Mouse (Mus musculus): Measurements from ENCODE around the gene Col5a1.

Col5a1 gene

DNA sequence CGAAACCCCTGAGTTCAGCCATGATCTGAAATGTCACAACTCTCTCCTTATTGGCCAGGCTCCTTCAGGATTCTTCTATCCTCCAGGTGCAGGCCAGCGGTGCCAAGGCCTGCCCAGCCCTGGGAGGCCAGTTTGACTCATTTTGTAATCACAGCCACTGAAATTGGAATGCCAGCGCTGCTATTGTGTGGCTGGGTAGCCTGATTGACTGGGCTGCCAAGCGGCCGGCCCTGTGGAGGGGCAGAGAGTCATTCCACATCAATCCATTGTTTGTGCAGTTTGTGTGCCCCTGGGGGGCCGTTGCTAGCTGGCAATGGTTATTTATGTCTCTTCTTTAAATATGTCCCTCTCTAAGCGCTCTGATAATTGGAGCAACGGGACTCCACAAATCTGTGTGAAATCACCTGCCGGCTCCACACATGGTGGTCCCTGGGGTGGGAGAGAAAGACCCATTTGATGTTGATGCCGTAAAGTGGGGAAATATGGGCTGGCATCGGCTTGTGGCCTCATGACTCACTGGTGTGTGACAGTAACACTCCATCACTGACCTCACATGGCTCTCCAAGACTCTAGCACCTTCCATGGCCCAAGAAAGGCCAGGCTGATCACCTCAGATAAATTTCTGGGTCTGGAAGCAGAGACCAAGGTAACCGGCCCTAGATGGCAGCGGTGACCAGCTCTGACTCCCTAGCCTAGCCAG, 147.9 kb downstream of the Col5a1 start:
- DNase-seq (ENCODE audit: low read depth, low spot score), result no peak

DNA sequence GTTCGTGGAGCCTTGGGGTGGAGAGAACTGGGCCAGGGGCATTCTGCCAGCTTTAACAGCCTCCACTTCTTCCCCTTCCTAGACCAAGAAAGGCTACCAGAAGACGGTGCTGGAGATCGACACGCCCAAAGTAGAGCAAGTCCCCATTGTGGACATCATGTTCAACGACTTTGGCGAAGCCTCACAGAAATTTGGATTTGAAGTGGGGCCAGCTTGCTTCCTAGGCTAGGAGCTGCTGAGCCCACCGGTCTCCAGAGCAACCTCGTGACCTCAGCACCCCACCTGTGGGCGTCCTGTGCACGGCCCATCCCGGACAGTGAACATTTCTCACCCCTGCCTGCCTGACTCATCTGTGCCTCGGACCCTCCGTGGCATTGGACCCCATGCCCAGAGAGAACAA, 150.6 kb downstream of the Col5a1 start:
- no peak for DNase-seq (ENCODE audit: low read depth, low spot score)

DNA sequence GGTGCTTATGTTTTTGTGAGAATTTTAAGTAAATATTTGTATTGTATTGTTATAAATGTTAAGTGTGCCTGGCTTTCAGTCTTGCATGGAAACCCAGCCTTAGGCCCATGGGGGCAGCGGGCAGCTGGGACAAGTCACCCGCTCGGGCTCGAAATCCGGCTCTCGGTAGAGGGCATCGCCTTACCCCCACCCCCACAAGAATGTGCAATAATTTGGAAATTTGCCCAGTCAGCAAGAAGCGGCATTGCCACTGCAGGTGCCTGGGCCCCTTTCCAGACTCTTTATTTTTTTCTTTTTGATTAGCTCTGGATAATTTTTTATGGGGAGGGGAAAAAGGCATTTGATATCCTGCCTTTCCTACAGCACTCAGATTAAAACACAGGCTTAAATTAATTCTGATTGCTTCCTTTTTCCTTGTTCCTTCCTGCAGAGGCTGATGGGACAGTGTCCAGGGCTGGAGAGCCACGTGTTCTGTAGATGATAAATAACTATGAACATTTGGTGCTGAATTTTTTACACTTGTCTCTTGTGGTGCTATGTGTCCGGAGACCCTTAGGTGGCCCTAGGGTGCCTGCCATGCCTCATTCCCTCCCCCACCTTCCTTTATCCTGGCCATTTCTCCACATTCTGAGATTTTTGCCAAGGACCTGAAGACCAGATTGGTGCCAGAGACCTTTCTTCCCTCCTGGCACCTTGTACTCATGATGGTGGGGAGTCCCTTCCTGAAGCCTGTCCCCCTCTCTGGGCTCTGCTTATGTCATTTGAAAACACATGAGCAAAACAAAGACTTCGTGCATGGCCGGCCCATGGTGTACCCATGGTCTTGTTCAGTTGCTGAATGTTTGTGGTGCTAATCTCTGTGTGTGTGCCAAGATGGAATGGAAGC, 151.5 kb downstream of the Col5a1 start:
- no peak for DNase-seq (ENCODE audit: low read depth, low spot score)

DNA sequence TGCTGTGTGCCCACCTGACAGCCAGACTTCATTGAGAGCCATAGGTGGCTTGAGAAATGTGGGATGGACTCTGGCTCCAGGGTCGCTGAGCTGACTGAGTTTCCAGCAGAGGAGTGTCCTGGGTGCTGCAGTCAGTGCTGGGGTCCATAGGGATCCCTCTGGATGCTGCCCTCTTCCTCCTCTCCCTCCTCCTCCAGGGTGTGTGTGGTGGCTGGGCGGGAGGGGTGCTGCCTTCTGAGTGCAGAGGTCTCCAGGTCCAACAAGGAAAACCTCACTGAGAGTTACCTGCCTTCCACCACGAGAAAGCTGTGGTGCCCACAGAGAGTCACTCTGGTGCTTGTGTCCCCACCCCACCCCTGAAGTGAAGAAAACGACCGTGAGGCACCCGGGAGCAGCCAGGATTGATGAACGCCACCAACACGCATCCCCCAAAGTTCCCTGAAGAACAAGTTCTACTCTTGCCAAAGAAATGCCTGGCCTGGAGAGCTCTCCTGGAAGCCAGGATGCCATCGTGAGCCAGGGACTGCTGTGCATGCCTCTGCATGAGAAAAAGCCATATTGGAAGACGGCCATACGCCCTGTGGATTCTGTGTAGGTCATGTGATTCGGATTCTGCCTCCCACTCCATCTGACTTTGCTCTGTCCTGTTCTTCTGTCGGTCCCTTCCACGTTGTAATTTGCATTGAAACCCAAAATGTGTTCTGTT, 152.3 kb downstream of the Col5a1 start:
- no peak for DNase-seq (ENCODE audit: low read depth, low spot score)

DNA sequence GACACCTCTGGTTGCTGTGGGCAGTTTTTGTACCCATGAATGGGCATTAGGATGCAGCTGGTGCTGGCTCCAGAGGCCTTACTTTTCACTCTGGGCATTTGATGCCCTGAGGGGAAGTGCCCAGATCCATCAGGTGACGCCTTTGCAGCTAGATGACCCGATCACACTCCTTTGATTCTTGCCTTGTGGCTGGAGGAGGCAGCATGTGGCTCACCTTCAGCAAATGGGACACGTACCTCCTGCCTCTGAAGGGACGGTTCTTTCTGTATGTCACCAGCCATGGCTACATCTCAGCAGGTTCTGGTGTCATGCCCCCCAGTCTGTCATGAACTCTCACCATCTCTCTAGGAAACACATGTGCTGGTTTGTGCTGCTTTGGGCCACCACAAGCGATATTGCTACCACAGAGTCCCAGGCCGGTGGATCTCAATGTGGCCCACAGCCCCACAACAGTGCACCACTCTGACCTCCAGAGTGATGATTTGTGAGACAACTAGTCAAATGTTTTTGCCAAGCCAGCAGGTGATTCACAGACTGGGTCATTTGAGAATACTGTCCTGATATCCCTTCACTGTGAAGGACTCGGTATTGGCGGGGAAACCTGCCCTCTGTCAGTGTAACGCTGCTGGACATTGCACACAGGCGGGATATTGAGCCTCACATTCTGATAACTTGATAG, 153.6 kb downstream of the Col5a1 start:
- DNase-seq (ENCODE audit: low read depth, low spot score), result no peak

DNA sequence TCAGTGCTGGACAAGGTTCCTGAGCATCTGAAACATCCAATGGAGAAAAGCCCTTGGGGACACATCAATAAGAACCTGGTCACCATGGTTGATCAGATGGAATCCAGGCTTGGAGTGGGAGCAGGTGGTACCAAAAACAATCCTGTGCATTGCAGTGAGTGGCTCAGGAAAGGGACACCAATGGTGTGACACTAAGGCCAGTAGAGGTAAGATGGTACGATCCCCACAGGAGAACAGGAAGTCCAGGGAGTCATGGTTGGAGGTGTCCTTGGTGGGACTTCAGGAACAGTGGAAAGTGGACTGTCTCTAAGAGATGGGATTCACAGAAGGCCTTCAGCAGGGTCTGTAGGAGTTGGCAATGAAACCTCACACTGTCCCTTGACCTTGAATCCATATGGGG, 154.2 kb downstream of the Col5a1 start:
- no peak for DNase-seq (ENCODE audit: low read depth, low spot score)

DNA sequence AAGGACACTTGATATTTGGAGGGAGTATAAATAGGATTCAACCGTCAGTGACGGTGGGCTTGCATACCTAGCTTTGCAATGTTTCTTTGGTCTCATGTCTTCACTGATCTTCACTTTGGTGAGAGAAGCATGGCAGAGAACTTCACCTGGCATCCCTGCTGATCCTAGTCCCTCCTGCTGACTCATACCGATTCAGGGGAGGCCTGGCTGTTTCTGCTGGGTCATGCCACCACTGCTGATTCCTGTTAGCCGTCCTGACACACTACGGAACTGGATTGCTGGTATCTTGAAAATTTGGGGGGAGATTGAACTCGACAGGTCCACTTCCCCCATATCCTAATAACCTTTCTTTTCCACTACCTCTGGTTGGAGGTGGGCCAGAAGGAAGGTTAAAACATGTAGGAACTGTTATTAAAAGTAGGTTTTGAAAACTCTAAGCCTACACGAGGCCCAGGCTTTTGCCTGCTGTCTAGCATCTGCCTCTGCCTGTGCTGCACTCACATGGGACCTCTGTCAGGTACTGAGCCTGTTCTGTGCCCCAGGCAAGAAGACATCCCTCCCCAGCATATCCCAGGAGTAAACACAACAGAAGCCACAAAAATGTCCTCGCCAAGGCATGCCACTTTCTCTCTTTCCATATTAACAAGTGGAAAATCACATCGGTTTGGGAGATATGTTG, 158.8 kb downstream of the Col5a1 start:
- DNase-seq (ENCODE audit: low read depth, low spot score), result no peak

DNA sequence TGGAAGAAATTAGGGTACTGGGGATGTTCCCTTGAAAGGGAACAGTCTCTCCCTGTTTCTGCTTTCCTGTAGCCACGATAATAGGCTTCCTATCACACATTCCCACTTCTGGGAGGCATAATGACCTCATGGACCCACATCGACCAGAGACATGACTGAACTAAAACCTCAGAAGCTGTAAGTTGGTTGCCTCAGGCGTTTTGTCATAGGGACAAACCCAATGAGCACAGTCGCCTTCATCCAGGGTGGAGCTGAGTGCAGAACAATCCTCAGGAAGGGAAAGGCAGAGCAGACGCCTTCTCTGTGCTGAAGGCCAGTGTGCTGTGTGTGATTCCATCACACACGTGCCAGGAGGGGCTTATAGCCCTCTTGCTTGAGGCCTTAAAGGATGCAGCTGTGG, 160.1 kb downstream of the Col5a1 start:
- DNase-seq (ENCODE audit: low read depth, low spot score), result no peak

DNA sequence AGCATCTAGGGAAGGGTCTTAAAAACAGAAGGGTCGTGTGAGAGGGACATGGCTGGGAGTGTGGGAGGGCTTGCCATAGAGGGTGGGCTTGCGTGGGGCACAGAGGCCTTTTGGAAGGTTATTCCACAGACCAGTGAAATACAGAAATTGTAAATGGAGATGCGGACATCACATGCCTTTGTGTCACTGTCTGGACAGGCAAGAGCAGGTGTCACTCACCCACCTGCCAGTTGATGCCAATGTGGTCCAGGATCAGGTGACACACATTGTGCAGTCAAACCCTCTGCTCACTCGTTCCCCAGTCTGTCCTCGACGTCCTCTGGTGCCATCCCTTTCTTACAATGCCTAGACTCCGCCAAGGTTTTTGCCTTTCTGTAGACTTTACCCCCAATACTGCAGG, 160.9 kb downstream of the Col5a1 start:
- no peak for DNase-seq (ENCODE audit: low read depth, low spot score)

DNA sequence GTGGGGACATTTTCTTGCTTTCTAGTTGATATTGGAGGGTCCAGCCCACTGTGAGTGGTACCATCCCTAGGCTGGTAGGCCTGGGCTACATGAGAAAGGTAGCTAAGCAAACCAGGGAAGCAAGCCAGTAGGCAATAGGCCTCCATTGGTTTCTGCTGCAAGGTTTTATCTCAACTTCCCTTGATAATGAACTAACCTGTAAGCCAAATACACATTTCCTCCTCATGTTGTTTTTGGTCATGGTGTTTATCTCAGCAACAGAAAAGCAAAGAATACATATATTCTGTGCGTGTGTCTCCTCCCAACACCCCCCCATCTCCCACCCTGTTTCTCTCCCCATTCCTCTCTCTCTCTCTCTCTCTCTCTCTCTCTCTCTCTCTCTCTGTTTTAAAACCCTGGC, 173.7 kb downstream of the Col5a1 start:
- no peak for DNase-seq (ENCODE audit: low read depth, low spot score)

DNA sequence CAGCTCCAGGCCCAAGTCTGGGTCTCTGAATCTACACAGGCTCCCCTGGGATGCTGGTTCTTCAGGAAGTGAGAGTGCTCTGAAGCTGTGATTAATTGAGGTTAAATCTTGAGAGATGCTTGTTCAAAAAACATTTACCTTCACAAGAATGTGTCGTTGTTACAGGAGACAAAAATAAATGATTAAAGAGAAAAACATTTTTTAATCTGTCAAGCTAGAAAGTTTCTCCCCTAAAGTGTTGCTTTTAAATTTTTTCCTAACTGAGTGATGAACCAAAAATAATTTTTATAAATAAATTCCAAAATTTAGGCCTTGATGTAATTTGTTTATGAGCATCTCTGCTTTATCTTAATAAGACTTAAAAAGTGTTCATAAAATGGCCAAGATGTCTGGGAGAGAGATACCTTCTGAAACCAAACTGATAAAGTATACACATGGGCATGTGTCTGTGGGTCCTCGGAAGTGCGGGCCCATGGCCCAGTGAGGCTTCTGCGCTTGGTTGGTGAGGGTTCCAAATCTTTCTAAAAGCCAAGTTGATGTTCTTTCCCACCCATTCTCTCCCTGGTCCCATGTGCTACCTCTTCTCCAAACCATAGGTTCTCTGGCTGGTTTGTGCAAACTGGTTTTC, 177.6 kb downstream of the Col5a1 start:
- no peak for DNase-seq (ENCODE audit: low read depth, low spot score)

DNA sequence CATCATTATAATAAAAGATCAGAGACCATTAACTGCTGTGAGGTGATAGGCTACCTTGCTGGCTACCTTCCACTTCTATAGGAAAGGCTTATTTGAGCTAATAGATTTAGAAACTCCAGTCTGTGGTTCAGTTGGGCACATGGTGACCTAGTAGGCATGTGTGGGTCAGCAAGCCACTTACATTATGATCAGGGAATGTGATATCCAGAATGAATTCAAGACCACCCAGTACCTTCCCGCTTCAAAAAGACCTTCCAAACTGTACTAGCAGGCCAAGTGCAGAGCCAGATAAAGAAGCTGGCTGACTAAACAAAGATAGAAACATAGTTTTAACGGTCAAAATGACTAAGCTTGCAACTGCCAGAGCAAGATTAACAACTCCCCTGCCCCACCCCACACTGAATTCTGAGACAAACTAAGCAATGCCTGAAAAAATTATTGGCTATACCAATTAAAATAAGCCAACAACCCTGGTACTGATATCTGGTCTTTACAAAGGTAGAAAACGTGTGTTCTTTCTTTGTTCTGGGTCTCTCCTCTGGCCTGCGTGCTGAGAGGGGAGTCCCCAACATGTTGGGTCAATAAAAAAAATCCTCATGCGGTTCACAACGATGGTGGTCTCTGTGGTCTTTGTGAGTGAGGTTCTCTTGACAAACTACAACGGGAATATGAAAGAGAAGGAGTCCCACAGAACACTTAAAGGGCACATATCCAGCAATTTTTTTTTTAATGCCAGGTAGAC, 178.3 kb downstream of the Col5a1 start:
- no peak for DNase-seq (ENCODE audit: low read depth, low spot score)

DNA sequence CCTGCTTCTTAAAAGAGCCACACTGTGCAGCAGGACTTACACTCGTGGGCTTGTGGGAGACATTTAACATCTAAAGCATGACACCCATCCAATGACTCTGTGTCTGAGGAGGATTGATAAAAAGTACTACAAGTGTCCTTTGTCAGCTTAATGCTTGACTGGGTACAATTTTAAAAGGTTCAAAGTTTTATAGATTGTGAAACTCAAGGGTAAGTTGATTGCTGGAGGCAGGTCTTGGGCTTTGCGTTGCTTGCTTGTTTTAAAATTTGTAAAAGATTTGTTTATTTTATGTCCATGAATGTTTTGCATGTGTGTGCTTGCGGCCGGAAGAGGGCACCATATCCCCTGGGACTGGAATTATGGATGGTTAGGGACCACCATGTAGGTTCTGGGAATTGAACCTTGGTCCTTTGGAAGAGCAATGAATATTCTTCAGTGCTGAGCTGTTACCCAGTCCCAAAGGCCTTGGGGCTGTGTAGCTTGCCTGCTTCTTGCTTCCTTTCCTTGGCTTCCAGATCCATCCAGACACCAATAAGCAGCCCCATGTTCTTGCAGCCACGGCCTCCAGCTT, 178.9 kb downstream of the Col5a1 start:
- DNase-seq (ENCODE audit: low read depth, low spot score), result no peak

DNA sequence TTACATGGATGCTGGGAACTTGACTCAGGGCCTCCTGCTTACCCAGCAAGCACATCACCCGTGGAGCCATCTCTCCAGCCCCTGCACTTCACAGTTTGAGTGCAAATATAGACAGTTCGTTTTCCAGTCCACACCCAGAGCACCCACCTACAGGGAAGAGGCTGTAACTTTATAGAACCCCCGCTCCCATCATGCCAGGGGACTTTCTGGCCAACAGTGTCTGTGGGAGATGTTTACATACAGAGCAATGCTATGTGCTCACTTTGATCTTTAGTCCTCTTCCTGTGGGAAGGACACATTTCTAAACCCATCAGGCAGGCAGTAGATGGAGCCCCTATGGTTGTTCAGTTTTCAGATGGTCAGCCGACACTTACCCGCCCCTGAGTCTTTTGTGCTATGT, 180.5 kb downstream of the Col5a1 start:
- no peak for DNase-seq (ENCODE audit: low read depth, low spot score)

DNA sequence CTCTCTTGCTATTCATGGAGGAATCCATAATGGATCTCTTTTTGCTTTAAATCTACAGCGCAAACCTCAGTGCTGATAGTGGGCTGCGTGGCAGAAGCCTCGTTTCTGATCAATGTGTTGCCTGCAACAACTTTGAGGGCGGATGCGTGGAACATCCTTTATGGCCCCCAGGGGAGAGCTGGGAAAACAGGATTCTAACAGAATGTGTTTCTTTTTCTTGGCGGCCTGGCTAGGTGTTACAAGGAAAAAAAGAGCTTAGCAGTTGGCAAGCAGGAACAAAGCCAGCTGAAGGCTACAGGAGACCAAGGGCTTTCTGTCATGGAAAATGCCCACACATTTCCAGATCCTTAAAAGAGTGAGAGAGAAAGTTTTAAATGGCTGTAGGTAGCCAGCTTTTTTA, 180.9 kb downstream of the Col5a1 start:
- DNase-seq (ENCODE audit: low read depth, low spot score), result no peak

DNA sequence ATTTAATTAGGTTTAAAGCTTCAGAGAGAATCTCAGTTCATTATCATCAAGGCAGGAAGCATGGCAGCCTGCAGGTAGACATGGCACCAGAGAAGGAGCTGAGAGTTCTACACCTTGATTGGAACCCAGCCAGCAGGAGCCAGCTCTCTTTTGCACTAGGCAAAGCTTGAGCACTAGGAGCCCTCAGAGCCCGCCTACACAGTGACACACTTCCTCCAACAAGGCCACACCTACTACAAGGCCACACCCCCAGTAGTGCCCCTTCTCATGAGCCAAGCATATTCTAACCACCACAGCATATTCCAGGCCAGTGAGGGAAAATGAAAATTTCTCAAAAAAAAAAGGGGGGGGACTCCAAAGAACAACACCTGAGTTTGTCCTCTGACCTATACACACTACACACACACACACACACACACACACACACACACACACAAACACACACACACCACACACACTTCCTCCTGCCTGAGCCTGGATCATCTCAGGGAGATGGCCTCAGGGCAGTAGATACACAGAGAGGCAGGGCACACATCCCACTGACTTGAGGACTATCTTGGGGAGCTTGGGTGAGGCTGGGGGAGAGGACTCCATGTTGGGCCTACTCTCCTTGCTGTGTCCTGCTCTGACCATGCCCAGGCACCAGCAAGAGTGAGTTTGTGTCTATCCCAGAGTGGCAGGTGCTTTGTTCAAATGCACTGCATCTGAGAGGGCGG, 181.8 kb downstream of the Col5a1 start:
- DNase-seq (ENCODE audit: low read depth, low spot score), result peak; percentile 49

DNA sequence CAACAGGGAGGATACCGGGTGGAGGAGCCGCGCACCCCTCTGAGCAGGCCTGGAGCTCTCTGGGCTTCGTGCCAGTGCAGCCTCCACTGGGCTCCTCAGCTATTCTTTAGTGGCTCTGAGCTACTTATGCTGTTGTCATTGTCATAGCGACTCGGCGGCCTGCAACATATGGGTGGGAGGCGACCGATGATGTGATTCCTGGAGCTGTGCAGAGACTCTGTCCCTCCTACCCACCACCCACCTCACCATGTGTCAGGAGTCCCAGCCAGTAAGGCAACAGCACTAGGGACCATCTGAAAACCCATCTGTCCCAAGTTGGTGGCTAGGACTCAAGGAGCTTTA, 182.3 kb downstream of the Col5a1 start:
- no peak for DNase-seq (ENCODE audit: low read depth, low spot score)

DNA sequence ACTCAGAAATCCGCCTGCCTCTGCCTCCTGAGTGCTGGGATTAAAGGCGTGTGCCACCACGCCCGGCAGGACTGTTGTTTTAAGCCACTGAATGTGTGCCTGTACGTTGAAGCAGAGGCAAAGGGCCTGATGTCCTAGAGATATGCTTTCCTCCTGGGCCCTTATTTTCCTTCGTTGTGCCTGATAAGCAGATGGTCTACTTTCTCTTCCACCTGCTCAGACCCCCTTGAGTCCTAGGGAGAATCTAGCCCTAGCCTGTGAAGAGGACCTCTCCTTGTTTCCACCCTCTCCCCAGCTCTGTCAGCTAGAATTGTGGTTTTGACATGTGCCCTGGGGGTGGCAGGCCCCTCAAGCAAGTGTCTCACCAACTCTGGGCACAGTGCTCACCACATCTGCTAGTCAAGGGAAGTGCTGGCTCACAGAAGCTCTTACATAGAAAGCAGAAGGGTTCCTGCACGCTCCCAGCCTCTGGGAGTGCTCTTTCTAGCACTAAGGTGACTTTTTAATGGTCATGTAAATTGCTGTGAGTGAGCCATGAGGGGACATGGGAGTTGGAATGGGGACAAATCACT, 189.5 kb downstream of the Col5a1 start:
- DNase-seq (ENCODE audit: low read depth, low spot score), result no peak

DNA sequence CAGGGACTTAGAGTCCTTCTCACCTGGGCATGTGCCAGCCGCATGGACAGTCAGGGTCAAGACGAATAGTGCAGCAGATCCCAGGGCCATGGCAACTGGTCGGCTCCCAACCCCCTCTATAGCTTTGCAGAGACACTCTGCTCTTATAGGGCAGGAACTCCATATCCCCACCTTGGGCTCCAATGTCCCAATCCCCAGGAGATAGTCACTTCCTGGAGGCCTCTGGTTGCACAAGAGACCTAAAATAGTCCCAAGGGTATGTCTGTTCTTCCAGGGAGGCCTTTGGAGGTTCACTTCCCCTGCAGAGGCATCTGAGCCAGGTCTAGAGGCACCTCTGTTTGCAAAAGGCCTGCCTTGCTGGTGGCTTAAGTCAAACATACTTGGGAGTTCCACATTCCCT, 198.5 kb downstream of the Col5a1 start, which contains the start of gene Fcnb:
TSS of gene Fcnb (minus strand) at position 118 of the 400 bp plus-strand sequence.
- no peak for DNase-seq (ENCODE audit: low read depth, low spot score)
